Mouse (Mus musculus): ENCODE measurements around the gene Zfp1. TPM values are rescaled to one million over a fixed set of nuclear protein-coding genes. Genes with fewer than 3 reads are reported as not detected.

The Zfp1 gene
- total RNA-seq, 2 experiments from 2014 or later = 7.4 to 7.5 TPM

DNA sequence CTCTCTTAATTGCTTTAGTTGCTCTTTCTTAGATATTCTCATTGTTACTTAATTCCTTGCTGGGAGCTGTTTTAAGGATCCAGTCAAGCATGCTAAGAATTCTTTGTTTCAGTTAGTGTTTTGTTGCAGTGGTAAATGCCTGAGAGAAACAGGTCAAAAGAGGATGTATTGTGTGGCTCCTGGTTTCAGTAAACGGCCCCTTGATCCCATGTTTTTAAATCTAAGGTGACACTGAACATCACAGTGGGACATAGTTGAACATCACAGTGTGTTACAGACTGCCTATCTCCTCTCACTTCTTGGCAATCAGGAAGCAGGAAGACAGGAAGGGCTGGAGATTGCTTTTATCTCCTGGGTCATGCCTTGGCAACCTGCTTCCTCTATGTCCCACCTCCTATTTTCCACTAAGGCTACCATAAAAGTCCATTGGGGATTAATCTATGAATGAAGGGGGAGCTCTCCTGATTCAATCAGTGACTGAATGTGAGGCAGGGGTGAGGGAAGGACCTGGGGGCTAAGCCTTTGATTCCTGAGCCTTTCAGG lies 14.2 kb downstream of the Zfp1 start:
- intact Hi-C loops (cut with DNase I) = no loop called here
- no peak for DNase-seq (ENCODE audit: low spot score)

DNA sequence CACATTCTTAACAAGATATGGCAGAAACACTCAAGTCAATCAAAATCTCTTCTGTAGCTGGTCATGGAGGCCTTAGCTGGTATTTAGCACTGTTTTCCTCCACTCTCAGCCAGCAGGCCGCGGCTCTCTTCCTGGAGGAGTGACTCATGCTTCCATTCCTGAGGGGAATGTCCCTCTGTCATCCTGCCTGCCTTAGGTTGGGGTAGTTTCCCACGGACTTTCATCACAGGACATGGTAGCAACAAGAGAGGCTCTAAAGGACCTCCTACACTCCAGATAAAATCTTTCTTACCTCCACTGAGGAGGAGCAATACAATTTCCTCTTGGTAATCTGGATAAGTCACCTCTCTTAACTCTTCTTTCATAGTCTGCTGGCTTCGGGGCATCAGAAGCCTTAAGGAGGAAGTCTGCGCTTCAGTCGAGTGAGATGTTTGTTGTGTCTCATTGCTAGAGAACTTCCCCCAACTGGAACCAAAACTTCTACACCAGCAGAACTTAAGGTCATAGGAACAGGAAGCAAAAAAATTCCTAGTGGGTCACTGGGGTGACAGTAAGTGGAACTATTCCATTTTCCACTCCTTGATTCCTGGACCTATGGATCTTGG lies 15.7 kb downstream of the Zfp1 start:
- intact Hi-C loops (cut with DNase I) = no loop called here

DNA sequence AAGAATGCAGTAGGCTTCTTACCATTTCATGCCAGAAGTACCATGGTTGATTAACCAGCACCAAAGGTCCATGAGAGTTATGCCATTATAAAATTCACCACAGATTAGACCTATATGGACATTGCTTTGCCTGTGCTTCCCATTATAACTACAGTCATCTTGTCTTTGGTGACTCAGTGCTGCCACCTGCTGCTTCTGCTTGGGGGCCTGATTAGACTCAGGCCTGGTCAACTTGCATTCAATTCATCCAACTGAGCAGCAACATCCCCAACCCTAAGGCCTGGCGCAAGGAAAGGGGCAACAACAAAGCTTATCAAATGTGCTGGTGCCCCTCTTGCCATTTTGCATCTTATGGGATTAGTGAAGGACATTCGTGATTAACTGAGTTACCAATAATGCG lies 19.3 kb downstream of the Zfp1 start:
- DNase-seq (ENCODE audit: low spot score) = no peak
- intact Hi-C loops (cut with DNase I) = loop anchor here (1.0 to 5.0 kb wide), 3 partner anchors 35 to 319 kb away; no protein-coding TSS in a partner anchor

More for the DNA sequence above, 15.7 kb downstream of the Zfp1 start:
- DNase-seq (ENCODE audit: low spot score) = no peak

DNA sequence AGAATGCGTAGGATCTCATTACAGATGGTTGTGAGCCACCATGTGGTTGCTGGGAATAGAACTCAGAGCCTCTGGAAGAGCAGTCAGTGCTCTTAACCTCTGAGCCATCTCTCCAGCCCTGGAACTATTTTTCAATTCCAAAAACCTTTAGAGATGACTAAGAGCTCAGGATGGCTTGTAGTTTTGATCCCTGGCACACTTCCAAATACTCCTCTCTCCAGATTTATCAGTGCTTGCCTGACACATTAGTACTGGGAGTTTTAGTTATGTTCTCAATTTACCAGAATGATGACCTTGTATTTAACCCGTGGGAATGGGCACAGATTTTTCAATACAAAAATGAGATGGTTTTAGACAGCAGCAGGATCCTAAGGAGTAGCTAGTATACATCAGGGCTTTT lies 23.6 kb downstream of the Zfp1 start:
- no peak for DNase-seq (ENCODE audit: low spot score)
- intact Hi-C loops (cut with DNase I) = no loop called here

DNA sequence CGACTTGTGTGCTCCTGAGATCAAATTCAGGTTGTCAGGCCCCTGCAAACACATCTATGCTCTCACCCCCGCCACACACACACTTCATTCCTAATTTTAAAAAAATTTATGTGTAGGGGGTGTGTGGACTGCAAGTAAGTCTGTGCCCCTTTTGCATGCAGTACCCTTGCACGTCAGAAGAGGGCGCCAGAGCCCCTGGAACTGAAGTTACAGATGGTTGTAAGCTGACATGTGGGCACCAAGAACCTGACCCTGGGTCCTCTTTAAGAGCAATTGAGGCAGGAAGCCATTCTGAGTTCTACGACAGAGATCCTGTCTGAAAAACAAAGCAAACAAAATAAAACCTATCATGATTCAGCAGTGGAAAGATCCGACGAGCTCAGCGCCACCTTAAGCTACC lies 33.0 kb downstream of the Zfp1 start:
- intact Hi-C loops (cut with DNase I) = loop anchor here (10.0 kb wide), 1 partner anchor 239 kb away; the partner anchor contains the start of gene Chst5
- no peak for DNase-seq (ENCODE audit: low spot score)

DNA sequence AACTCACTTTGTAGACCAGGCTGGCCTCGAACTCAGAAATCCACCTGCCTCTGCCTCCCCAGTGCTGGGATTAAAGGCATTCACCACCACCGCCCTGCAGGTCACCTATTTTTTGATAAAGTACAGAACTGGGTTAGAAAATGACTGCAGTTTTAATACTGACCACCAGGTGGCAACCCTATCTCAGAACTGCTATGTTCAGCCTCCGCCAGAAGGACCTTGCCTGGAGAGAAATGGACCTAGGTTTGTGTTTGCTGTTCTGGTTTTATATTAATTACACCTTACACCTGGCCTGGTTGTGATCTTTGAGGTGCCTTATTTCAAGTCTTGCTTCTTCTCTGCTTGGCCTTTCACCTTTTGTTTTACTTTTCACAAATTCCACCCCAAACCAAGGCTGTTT lies 34.9 kb downstream of the Zfp1 start:
- intact Hi-C loops (cut with DNase I) = loop anchor here (2.0 to 10.0 kb wide), 2 partner anchors 157 to 237 kb away; partner anchors contain the start of gene Chst5
- no peak for DNase-seq (ENCODE audit: low spot score)

DNA sequence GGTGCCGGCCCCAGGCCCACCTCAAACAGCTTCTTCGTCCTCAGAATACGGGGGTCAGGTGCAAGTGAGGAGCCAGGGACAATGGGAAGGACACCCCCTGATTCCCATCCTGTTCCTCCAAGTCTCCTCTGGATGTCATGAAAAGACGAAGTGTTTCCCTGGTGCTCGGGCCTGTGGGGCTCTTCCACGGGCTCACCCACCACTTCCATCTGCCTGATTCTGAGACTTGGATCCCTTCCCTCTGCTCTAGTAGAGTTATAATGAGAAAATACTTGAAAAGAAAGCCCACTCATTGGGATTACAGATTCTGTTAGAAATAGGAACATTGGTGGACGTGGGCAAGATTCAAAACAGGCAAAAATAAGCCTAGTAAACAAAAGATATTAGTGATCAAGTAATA lies 35.6 kb downstream of the Zfp1 start:
- intact Hi-C loops (cut with DNase I) = loop anchor here (2.0 to 10.0 kb wide), 2 partner anchors 156 to 236 kb away; partner anchors contain the start of gene Chst5
- DNase-seq (ENCODE audit: low spot score) = no peak

DNA sequence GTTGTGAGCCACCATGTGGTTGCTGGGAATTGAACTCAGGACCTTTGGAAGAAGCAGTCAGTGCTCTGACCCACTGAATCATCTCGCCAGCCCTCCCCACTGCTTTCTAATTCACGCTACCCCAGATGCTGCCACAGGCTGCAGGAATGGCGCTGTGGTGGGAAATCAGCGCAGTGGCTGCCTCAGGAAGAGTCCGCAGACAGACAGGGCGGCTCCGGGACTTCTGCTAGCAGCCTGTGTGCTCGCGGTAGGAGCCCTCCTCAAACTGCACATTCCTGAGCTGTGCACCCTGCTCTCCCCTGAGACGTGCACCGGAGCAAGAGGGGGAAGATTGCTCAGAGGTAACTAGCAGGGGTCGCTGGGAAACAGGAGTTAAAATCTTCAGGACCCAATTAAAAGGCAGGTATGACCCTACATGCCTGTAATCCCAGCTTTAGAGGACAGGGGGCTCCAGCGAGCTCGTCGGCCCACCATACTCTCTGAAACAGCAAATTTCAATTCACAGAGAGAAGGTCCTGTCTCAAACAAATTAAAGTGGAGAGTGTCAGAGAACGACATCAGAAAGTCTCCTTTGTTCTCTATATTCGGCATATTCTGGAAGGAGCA lies 37.3 kb downstream of the Zfp1 start:
- intact Hi-C loops (cut with DNase I) = no loop called here
- no peak for DNase-seq (ENCODE audit: low spot score)

DNA sequence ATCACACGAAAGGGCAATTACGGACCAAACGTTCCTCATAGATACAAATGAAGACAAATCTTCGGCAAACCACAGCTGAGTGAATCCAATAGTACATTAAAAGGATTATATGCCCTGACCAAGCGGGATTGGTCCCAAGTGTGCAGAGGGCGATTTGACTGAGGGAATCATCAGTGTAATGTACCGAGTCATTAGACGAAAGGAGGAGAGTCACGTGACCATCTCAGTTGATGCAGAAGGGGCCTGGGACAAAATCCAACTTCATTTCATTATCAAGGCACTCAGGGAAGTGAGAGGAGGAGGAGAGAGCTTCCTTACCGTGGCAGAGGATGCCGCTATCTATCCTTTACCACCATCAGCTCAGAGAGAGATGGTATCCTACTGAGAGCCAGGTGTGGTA lies 38.0 kb downstream of the Zfp1 start:
- intact Hi-C loops (cut with DNase I) = no loop called here
- no peak for DNase-seq (ENCODE audit: low spot score)

DNA sequence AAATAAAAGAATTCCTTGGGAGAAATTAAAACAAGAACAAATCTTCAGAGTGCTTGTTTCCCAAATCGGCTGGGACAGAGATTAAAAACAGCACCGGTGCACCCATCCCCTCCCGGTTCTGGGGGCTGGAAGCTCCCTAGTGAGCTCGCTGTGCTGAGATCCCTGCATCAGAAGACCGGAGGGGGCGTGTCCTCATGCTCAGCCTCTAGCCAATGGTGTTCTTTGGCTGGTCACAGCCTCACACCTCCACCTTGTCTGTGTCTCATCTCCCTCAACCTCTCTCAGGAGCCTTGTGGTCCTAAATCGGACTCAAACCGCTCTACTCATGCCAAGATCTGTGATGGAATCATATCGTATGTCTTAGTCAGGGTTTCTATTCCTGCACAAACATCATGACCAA lies 39.3 kb downstream of the Zfp1 start:
- intact Hi-C loops (cut with DNase I) = no loop called here
- no peak for DNase-seq (ENCODE audit: low spot score)

DNA sequence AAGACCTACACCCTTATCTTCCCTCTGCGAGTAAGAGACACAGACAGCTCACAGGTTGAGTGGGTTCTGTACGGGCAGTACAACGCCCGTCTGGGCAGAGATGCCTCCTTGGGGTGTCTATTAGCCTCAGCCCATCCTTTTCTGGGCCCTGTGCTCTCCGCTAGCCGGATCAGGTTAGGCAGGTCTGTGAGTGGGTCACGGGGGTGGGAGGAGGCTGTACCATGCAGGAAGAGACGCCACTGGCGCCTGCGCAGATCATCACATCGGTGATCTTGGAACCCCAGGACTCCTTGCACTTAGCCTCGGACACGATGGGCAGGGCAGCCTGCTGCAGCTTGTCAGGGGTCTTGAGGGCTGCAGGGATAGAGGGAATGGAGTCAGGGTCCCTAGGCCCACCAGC lies 43.7 kb downstream of the Zfp1 start:
- intact Hi-C loops (cut with DNase I) = no loop called here
- no peak for DNase-seq (ENCODE audit: low spot score)

DNA sequence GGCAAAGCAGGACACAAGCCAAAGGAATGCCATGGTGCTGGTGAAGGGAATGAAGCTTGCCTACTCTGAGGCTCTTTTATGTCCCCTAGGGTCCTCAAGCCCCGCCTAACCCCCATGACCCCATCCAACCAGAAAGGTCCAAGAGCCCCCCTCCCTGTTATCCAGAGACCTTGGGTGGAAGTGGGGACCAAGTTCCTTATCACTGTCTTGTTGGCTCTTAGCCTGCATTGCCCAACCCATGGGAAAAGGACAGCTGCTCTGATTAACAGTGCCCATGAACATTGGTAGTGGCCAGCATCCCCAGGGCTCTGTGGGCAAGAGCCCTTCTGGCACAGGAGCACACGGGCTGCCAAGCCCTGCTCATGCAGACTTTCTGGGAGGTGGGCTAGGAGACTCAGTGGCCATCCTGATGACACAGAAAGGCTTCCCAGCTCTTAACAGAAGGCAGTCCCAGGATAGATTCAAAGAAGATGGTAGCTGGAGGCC lies 47.8 kb downstream of the Zfp1 start, which contains the start of gene Ctrb1:
Gene Ctrb1 (minus strand): TSS at position 51 of the 486 bp plus-strand sequence.
- intact Hi-C loops (cut with DNase I) = no loop called here
- no peak for DNase-seq (ENCODE audit: low spot score)

DNA sequence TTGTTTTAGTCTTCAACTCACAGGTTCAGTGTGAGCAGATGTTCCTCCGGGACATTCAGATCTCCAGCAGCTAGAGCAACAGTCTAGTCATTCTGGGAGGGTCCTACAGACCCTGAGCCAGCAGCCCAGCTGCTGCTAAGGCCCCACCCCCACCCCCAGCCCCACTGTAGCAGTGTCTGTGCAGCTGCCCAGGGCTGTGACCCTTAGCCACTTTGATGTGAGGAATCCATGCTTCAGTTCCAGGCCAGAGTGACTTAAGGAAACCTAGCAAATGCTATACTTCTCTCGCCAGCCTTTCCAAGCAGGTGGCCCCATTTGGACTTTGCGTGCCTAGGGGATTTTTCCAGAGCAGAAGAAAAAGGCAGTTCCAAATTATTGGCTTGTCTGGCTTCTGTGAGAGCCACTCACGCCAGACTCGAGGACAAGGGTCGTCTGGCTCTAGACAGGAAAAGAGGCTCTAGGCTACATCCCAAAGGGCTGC lies 50.1 kb downstream of the Zfp1 start:
- DNase-seq (ENCODE audit: low spot score) = no peak
- intact Hi-C loops (cut with DNase I) = no loop called here

DNA sequence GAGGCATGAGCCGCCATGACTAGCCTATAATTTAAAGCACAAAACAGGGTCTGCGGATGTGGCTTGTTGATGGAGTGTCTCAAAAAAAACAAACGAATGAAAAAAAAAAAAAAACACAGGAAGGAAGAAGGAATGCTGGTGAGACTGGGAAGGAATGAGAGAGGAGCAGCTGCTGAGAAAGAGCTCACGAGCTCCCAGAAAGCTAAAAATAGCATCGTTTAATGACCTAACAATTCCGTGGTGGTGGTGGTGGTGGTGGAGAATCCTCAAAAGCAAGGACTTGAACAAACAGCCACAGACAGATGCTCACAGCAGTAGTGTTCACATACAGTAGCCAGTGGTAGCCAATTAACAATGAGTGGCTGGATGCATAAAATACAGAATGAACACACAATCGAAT lies 52.2 kb downstream of the Zfp1 start:
- DNase-seq (ENCODE audit: low spot score) = no peak
- intact Hi-C loops (cut with DNase I) = no loop called here

DNA sequence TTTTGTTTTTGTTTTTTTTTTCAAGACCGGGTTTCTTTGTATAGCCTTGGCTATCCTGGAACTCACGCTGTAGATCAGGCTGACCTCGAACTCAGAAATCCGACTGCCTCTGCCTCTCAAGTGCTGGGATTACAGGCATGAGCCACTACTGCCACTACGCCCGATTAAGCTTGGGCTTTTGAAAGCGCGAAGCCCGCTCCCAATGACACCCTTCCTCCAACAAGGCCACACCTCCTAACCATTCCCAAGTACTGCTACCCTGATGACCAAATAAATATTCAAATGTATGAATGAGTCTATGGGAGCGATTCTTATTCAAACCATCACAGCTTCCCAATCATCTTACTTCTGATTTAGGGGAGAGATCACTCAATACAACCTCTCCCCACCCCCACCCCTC lies 54.5 kb downstream of the Zfp1 start:
- no peak for DNase-seq (ENCODE audit: low spot score)
- intact Hi-C loops (cut with DNase I) = no loop called here

DNA sequence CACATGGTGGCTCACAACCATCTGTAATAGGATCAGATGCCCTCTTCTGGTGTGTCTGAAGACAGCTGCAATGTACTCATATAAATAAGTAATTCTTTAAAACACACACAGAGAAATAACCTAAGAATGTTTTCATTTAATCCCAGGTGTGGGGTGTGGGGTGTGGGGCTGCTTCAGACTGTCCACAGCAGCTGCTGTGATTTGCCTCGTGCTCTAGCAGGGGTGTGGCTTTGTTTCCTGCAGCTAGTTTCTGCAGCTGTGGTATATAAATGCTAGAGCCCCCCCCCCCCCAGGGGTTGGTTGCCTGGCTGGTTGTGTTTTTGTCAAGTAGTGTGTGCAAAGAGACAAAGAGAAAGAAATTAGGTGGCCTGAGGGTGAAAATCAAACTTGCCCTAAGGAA lies 55.8 kb downstream of the Zfp1 start:
- DNase-seq (ENCODE audit: low spot score) = no peak
- intact Hi-C loops (cut with DNase I) = no loop called here

DNA sequence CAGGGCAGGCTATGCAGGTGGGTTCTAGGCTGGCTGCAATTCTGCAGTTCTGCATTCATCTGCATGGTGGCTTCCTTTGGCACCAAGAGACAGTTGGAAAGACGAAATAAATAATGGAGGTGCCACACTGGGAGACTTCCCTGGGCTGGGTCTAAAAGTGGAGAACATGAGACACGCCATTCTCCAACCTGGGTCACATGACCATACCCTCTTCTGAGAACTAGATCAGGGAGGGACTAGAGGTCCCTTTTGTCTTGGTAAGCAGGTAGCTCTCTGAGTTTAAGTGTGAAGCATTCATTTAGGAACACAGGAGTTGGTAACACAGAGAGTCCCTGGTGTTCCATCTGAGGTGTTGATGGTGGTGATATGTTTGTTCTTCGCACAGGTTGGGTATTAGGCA lies 57.0 kb downstream of the Zfp1 start:
- no peak for DNase-seq (ENCODE audit: low spot score)
- intact Hi-C loops (cut with DNase I) = no loop called here

DNA sequence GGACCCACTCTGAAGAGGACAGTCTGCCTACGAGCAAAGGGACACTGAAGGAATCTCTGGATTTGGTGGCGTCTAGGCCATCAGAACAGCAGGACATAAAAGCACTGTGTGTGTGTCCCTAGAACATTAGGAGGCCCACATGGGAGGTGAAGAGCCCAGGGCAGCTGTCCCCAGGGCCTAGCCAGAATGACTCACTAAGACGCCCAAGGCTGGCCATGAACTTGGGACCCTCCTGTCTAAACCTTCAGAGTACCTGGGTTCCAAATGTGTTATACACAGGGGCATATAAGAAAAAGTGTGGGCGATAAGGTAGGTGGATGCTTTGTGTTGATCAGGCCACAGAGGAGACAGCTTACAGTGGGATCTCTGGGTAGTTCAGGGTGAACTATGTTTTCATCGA lies 57.5 kb downstream of the Zfp1 start:
- intact Hi-C loops (cut with DNase I) = no loop called here
- DNase-seq (ENCODE audit: low spot score) = no peak

DNA sequence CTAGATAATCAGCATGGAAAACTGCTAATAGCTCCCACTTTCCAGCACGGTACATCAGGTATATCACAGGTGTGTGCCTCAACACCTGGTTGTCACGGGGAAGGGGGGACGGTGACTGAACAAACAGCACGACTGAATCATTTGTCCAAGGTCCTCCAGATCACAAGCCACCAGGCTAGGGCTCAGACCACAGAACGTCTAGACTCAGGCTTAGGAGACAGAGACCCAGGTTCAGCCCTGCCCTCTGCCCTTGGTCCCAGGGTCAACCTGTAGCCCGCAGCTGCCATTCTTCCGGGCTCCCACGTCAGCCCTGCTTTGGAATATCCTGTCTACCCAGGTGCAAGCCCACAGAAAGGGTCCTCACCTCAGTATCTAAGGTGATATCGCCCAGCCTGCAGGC lies 58.2 kb downstream of the Zfp1 start:
- intact Hi-C loops (cut with DNase I) = no loop called here
- DNase-seq (ENCODE audit: low spot score) = no peak

DNA sequence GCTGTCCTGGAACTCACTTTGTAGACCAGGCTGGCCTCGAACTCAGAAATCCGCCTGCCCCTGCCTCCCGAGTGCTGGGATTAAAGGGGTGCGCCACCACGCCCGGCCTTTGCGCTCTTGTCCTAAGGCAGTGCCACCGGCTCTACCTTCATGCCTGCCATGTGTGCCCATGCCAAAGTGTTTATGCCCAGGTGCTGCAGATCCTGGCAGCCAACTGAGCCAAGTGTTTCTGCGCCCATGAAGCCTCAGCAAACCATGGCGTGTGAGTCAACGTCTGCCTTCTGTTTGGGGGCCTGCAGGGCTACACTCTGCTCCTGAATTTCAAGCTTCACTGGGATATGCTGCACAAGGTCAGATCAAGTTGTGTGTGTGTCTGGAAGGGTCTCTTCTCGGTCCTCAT lies 61.4 kb downstream of the Zfp1 start:
- intact Hi-C loops (cut with DNase I) = no loop called here
- no peak for DNase-seq (ENCODE audit: low spot score)

DNA sequence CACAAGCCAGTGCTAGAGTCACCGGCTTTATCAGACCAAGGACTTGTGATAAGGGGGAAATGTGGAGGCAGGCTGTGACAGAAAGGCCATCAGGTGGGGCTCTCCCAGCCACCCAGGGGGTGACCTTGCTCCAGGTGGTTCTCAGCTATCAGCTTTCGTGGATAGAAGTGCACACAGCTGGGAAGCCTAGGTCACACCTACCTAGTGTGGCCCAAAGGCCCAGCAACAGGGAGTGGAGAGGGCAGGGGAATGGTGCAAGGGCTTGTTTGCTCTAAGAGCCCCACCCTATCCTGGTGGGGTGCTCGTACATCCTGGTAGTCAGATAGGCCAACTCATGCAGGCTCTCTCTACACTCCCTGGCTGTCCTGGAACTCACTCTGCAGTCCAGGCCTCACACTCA lies 62.0 kb downstream of the Zfp1 start:
- intact Hi-C loops (cut with DNase I) = no loop called here
- no peak for DNase-seq (ENCODE audit: low spot score)

Data from heart, postnatal 25 days (tissue).